Mouse (Mus musculus) myocyte (in vitro differentiated cells): ENCODE data around the gene Msi1.

Experiments used
- E2F4 ChIP-seq: IDR thresholded peaks from one replicate; pipeline ENCODE4 v1.6.1; 2011; ENCODE audit warnings: mild to moderate bottlenecking, control low read depth, moderate library complexity; ENCODE audit not compliant: insufficient read depth
- POLR2A ChIP-seq: IDR thresholded peaks from one replicate; pipeline ENCODE4 v1.6.1; 2011; ENCODE audit warnings: low read depth, mild to moderate bottlenecking, control low read depth, moderate library complexity; ENCODE audit not compliant: insufficient read length
- TCF12 ChIP-seq: IDR thresholded peaks from one replicate; pipeline ENCODE4 v1.6.1; 2011; ENCODE audit warnings: mild to moderate bottlenecking, control low read depth; ENCODE audit not compliant: poor library complexity, insufficient read depth, severe bottlenecking
- TCF3 ChIP-seq: IDR thresholded peaks from one replicate; pipeline ENCODE4 v1.6.1; 2011; ENCODE audit warnings: low read depth, control low read depth; ENCODE audit not compliant: insufficient read length
- USF1 ChIP-seq: IDR thresholded peaks from one replicate; pipeline ENCODE4 v1.6.1; 2011; ENCODE audit warnings: low read depth, mild to moderate bottlenecking, control low read depth, moderate library complexity

DNA sequence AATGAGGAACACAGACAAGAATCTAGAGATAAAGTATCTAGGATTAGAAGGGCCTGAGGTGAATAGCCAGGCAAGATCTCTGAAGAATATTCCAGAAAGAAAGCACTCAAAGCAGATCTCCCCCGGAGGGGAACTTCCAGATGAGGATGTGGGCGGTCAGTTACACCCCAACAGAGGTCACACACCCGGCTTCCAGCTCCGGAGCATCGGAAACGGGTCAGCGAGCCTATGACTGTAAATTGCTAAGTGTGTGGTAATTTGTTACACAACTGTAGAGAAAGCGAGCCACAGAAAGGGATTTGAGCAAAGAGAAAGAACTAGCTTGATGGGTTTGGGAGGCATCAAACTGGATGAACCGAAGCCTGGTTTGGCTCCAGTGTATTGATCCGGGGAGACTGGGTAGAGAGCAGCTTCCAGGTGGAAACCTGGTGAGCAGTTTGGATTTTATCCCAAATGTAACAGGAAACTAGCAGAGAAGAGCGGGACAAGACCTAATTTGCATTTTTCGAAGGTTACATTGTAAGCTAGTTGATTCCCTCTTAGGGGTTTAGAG is 71.1 kb downstream of the Msi1 start:
- TF ChIP-seq E2F4 (no peak), TCF12 (no peak), POLR2A (no peak), USF1 (no peak), TCF3 (no peak)
